Mouse (Mus musculus): ENCODE data around the gene Prkaca.
A peak's percentile ranks its signal among the peaks of the same experiment; 100 is the strongest.

Prkaca gene

GRCm38 (mm10) chr8:84039050-84039449 is 66.3 kb downstream of the Prkaca start:
- peak; percentile 73 to 87 for DNase-seq

- DNase-seq, result peak; percentile 80 to 88
Measured at GRCm38 (mm10) chr8:84042066-84042947, 69.5 kb downstream of the Prkaca start, which contains the start of gene Il27ra. Gene Il27ra (minus strand): TSS chr8:84042589.

- DNase-seq, result no peak
Measured at GRCm38 (mm10) chr8:84042948-84043342, 70.2 kb downstream of the Prkaca start.

- DNase-seq, result no peak
Measured at GRCm38 (mm10) chr8:84044103-84044502, 71.3 kb downstream of the Prkaca start.

- DNase-seq, result no peak
Measured at GRCm38 (mm10) chr8:84044900-84045299, 72.1 kb downstream of the Prkaca start, which contains the start of gene Rln3. Gene Rln3 (minus strand): TSS chr8:84045000.
